Mouse (Mus musculus): Measurements from ENCODE around the gene Scnm1. TPM values are rescaled to one million over a fixed set of nuclear protein-coding genes. Genes with fewer than 3 reads are reported as not detected.
A peak's percentile ranks its signal among the peaks of the same experiment; 100 is the strongest.

The Scnm1 gene
- polyA plus RNA-seq, 1 experiment from 2014 or later = 63.0 TPM

DNA sequence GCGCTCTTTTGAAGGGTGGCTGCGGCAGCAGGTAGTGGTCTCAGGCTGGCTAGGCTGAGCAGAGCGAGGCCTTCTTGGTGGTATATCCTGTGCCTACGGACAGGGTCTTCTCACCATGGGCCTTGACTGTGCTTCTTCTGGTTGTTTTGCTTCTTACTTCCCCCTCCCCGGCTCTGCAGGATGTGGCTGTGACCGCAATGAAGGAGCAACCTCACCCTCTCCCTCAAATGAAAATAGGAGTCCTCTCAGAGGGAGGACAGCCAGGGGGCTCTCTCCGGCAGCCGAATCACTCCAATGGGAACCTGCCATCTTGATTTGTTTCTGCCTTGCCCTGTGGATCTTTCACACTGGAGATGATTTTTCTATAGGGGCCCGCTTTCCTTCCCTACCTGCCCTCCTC, 7.7 kb upstream of the Scnm1 start:
- DNase-seq (ENCODE audit: low spot score) (no peak), ATAC-seq (replicated peaks; ENCODE audit: low FRiP score, low read depth) (no peak)
- Histone ChIP-seq H3K27ac (no peak overlapping the region), H3K4me3 (replicated peaks; ENCODE audit: low read depth, low read length) (no peak overlapping the region), H3K9me3 (replicated peaks; ENCODE audit: low read length) (no peaks in the 10 kb centered on the region), H3K36me3 (ENCODE audit: insufficient read depth, low read length) (peaks cover 7% of the 10 kb centered on the region), H3K4me1 (replicated peaks; ENCODE audit: insufficient read depth, low read length) (no peaks in the 10 kb centered on the region), H3K9ac (ENCODE audit: low read depth, low read length) (no peak overlapping the region), H3K4me2 (ENCODE audit: low read length) (no peak overlapping the region), H3K27me3 (ENCODE audit: insufficient read depth, low read length) (no peaks in the 10 kb centered on the region)
- WGBS = 94% methylated on average over 9 of the region's 9 CpGs
- TF ChIP-seq CTCF (IDR thresholded peaks at IDR 0.05; ENCODE audit: low read depth) = no peak

DNA sequence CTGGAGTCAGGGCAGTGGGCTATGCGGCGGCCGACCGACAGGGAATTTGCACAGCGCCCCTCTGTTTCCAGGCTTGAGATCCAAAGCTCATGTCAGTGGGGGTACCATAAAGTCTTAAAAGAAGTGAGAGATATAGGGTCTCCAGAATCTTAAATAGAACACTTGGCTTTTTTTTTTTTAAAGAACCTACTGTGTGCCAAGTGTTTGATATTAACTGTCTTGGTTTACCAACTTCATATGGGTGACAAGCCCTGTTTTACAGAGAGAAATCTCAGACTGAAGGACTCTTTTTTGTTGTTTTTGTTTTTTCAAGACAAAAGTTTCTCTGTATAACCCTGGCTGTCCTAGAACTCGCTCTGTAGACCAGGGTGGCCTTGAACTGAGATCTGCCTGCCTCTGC, 7.0 kb upstream of the Scnm1 start:
- DNase-seq (ENCODE audit: low spot score) (no peak), ATAC-seq (replicated peaks; ENCODE audit: low FRiP score, low read depth) (no peak)
- TF ChIP-seq CTCF (IDR thresholded peaks at IDR 0.05; ENCODE audit: low read depth) = no peak
- no peaks in the 10 kb centered on the region for H3K27me3 ChIP-seq (ENCODE audit: insufficient read depth, low read length)
- no peak overlapping the region for H3K4me3 ChIP-seq (replicated peaks; ENCODE audit: low read depth, low read length)
- no peak overlapping the region for H3K27ac ChIP-seq
- H3K9ac ChIP-seq (ENCODE audit: low read depth, low read length) = no peak overlapping the region
- H3K9me3 ChIP-seq (replicated peaks; ENCODE audit: low read length) = no peaks in the 10 kb centered on the region
- H3K4me2 ChIP-seq (ENCODE audit: low read length) = no peak overlapping the region
- peaks cover 7% of the 10 kb centered on the region for H3K36me3 ChIP-seq (ENCODE audit: insufficient read depth, low read length)
- H3K4me1 ChIP-seq (replicated peaks; ENCODE audit: insufficient read depth, low read length) = 0 out of 2 replicates have a peak, but pooled peaks cover 1% of the 10 kb centered on the region
- WGBS = 95% methylated on average over 6 of the region's 6 CpGs

DNA sequence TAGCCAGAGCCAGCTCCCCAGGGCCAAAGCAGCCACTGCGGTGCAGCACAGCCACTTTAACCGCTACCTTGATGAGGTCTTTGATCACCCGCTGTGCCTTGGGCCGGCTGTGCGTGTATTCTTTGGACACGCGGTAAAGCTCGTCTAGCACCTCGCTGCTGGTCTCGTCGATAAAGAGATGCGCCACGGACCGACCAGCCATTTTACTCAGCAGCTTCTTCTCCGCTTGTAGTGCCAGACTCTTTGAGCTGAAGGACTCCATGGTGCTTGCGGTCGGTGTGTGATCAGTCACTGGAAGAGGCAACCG, 6.4 kb upstream of the Scnm1 start:
- TF ChIP-seq CTCF (IDR thresholded peaks at IDR 0.05; ENCODE audit: low read depth) = no peak
- no peak for DNase-seq (ENCODE audit: low spot score)
- no peak overlapping the region for H3K9ac ChIP-seq (ENCODE audit: low read depth, low read length)
- peaks cover 7% of the 10 kb centered on the region for H3K36me3 ChIP-seq (ENCODE audit: insufficient read depth, low read length)
- H3K4me1 ChIP-seq (replicated peaks; ENCODE audit: insufficient read depth, low read length) = peaks cover 7% of the 10 kb centered on the region; the same call in 1 of the 2 replicates
- no peaks in the 10 kb centered on the region for H3K27me3 ChIP-seq (ENCODE audit: insufficient read depth, low read length)
- H3K9me3 ChIP-seq (replicated peaks; ENCODE audit: low read length) = no peaks in the 10 kb centered on the region
- no peak; the same call in 1 of the 2 replicates for ATAC-seq (replicated peaks; ENCODE audit: low FRiP score, low read depth)
- no peak overlapping the region for H3K4me3 ChIP-seq (replicated peaks; ENCODE audit: low read depth, low read length)
- H3K4me2 ChIP-seq (ENCODE audit: low read length) = no peak overlapping the region
- 70% methylated on average over 18 of the region's 18 CpGs for WGBS
- no peak overlapping the region for H3K27ac ChIP-seq

DNA sequence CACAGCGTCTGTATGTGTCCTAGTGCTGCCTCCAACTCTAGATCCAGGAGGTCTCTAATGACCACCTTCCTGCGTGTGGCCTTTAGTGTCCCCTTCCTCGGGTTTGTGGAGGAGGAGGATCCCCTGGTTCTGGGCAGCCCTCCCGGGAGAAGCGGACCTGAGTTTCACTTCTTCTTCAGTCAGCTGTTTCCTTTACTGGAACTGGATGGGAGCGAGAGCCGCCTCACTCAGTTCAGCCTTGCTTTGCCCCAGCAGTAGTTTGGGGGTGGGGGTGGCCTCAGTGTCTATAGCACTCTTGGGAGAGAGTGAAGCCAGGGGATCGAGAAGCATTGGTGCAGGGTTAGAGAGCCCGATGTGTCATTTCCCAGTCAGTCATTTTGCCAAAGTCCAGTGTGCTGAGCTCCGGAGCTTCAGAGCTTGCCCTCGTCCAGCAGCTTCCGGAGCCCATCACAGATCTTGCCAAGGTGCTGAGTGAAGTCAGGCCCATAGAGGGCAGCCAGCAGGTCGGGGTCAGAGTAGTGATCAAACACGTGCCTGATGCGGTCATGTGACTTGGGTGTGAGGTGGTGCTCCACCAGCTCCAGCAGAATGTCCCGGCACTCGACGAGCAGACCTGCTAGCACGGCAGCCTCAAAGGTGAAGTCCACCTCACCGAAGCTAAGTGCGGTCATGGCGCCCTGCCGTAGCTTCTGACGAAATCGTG, 5.9 kb upstream of the Scnm1 start:
- WGBS = 73% methylated on average over 25 of the region's 25 CpGs
- peak; percentile 31; the same call in 1 of the 2 replicates for ATAC-seq (replicated peaks; ENCODE audit: low FRiP score, low read depth)

DNA sequence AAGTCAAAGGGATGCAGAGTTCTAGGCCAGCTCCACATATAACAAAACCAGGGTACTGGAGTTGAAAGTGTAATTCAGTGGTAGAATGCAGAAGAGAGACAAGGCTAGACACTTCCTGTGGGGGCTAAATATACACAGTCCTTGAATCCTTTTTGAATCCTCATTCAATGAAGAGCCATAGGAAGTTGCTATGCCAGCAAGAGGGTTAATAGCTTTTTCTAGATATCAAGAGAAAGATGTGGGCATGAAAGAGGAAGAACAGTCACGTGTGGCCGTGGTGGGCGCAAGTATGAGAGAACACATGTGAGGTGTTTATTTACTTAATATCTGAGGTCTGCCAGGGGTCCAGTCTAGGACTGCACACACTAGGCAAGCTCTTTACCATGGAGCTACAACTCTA, 2.5 kb upstream of the Scnm1 start:
- DNase-seq (ENCODE audit: low spot score) (no peak), ATAC-seq (replicated peaks; ENCODE audit: low FRiP score, low read depth) (no peak)
- Histone ChIP-seq H3K9ac (ENCODE audit: low read depth, low read length) (no peak overlapping the region), H3K4me2 (ENCODE audit: low read length) (no peak overlapping the region), H3K4me1 (replicated peaks; ENCODE audit: insufficient read depth, low read length) (peaks cover 12% of the 10 kb centered on the region), H3K36me3 (ENCODE audit: insufficient read depth, low read length) (peaks cover 7% of the 10 kb centered on the region), H3K4me3 (replicated peaks; ENCODE audit: low read depth, low read length) (no peak overlapping the region), H3K9me3 (replicated peaks; ENCODE audit: low read length) (no peaks in the 10 kb centered on the region), H3K27ac (no peak overlapping the region), H3K27me3 (ENCODE audit: insufficient read depth, low read length) (no peaks in the 10 kb centered on the region)
- TF ChIP-seq CTCF (IDR thresholded peaks at IDR 0.05; ENCODE audit: low read depth) = no peak
- WGBS = 94% methylated on average over 3 of the region's 3 CpGs

More for the DNA sequence above, 5.9 kb upstream of the Scnm1 start:
- Histone ChIP-seq H3K4me3 (replicated peaks; ENCODE audit: low read depth, low read length) (no peak overlapping the region), H3K27me3 (ENCODE audit: insufficient read depth, low read length) (no peaks in the 10 kb centered on the region), H3K9me3 (replicated peaks; ENCODE audit: low read length) (no peaks in the 10 kb centered on the region), H3K4me2 (ENCODE audit: low read length) (no peak overlapping the region), H3K36me3 (ENCODE audit: insufficient read depth, low read length) (peaks cover 7% of the 10 kb centered on the region), H3K27ac (no peak overlapping the region), H3K4me1 (replicated peaks; ENCODE audit: insufficient read depth, low read length) (peaks cover 7% of the 10 kb centered on the region; the same call in 1 of the 2 replicates), H3K9ac (ENCODE audit: low read depth, low read length) (no peak overlapping the region)
- TF ChIP-seq CTCF (IDR thresholded peaks at IDR 0.05; ENCODE audit: low read depth) = no peak
- no peak for DNase-seq (ENCODE audit: low spot score)

DNA sequence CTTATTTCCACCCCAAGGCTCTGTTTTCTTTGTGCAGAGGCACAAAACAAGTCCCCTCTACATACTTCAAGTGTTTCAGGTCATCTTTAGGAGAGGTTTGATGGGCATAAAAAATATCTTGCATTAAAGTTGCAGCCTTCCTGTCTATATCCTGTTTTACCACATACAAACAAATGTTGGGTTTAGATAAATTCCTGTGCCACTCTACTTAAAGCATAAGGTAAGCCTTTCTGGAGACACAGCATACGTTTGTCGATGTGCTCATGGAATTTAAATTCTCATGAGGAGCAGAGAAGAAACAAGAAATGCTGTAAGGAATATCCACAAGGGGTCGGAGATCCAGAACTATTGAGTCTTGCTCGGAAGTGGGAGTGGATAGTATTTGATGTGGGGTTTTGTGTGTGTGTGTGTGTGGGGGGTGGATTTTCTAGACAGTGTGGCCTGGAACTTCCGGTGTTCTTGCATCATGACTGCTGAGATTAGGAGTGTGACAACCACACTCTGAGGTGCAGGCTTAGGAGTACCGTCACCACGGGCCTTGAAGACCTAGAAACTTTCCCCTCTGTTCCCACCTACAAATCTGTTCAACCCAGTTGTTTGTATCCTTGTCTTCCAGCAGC, 1.7 kb upstream of the Scnm1 start:
- no peaks in the 10 kb centered on the region for H3K27me3 ChIP-seq (ENCODE audit: insufficient read depth, low read length)
- H3K4me2 ChIP-seq (ENCODE audit: low read length) = peak overlapping the region; percentile 53
- H3K27ac ChIP-seq = peak overlapping the region; percentile 50; the same call in 1 of the 2 replicates
- H3K4me1 ChIP-seq (replicated peaks; ENCODE audit: insufficient read depth, low read length) = peaks cover 12% of the 10 kb centered on the region
- DNase-seq (ENCODE audit: low spot score) = no peak
- H3K9me3 ChIP-seq (replicated peaks; ENCODE audit: low read length) = no peaks in the 10 kb centered on the region
- H3K36me3 ChIP-seq (ENCODE audit: insufficient read depth, low read length) = peaks cover 7% of the 10 kb centered on the region
- TF ChIP-seq CTCF (IDR thresholded peaks at IDR 0.05; ENCODE audit: low read depth) = no peak
- 0 out of 2 replicates have a peak overlapping the region, but pooled peaks have one; percentile 30 for H3K4me3 ChIP-seq (replicated peaks; ENCODE audit: low read depth, low read length)
- no peak for ATAC-seq (replicated peaks; ENCODE audit: low FRiP score, low read depth)
- 81% methylated on average over 7 of the region's 7 CpGs for WGBS
- no peak overlapping the region for H3K9ac ChIP-seq (ENCODE audit: low read depth, low read length)
